Mouse (Mus musculus) MN1 (cell line): ENCODE results near the gene Olfr1496.
"Not testable (repeated sequence)": the region's sequence is repeated elsewhere in the genome, so short reads cannot be mapped to it uniquely, and the experiment has no call there.

Source experiments
- DNase-seq: peaks from one replicate; pipeline ENCODE4 v3.0.0-alpha.2; 2016; ENCODE audit warnings: low spot score

Olfr1496 gene

DNA sequence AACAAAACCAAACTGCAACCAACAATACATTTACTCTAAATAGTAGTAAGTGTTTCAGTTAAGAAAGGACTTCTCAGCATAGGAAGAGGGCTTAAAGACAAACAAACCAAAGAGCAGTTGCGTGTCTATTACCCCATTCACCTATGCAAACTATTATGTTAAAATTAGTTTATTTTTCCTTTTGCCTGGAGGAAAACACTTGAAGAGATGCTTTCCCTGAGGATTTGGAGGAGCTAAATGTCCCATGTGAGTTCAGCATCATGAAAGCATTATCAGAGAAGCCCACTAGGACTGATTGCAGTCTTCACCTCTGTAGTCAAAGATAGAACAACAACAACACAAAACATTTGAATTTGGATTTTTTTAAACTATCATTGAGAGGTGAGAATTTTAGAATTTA lies at the start of gene Olfr1496:
Gene Olfr1496 (plus strand): TSS at position 301 of the 400 bp plus-strand sequence.
- no peak for DNase-seq

DNA sequence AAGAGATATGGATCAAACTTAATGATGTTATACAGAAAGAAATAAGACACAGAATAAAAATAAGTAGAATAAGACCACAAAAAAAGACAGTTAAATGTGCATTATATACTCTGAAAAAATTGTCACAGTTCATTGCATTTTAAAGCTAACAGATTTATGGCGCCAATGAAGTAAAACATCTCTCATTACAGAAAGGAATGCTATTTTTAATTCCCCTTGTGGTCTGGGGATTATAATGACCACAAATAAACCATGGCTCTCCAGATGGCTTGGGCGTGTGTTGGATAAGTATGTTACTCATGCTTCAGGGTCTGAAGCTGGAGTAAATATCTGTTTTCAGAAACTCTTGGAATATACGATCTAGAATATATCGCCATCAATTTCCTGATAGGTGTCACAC lies 38.2 kb upstream of the Olfr1496 start, which contains the start of gene Olfr1494:
Gene Olfr1494 (plus strand): TSS at position 301 of the 400 bp plus-strand sequence.
- no peak for DNase-seq

DNA sequence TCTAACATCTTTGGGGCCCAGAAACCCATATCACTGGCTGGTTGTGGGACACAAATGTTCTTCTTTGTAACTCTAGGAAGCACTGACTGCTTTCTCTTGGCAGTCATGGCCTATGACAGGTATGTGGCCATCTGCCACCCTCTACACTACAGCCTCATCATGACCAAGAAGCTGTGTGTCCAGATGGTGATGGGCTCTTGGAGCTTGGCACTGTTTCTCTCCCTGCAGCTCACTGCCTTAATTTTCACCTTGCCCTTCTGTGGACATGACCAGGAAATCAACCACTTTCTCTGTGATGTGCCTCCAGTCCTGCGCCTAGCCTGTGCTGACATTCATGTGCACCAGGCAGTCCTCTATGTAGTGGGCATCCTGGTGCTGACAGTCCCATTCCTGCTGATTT lies 28.3 kb upstream of the Olfr1496 start:
- DNase-seq = no peak

DNA sequence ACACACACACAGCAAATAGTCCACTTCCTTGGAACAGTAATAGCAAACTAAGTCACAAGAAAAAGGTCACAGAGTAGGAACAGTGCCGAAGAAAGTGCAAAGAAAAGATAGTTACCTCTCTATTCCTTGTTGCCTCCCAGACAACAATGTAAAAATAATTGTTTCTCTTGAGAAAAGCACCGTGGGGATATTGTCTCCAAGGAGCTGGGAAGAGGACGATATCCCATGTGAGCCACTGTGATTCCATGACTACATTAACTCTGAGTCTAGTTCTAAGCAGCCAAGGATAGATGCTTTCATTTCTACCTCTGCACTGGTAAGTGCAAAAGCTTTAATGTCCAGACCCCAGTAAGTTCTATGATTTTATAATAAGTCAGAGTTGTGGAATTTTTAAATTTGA lies 13.4 kb upstream of the Olfr1496 start, which contains the start of gene Olfr1495:
Gene Olfr1495 (plus strand): TSS at position 301 of the 400 bp plus-strand sequence.
- DNase-seq = no peak

DNA sequence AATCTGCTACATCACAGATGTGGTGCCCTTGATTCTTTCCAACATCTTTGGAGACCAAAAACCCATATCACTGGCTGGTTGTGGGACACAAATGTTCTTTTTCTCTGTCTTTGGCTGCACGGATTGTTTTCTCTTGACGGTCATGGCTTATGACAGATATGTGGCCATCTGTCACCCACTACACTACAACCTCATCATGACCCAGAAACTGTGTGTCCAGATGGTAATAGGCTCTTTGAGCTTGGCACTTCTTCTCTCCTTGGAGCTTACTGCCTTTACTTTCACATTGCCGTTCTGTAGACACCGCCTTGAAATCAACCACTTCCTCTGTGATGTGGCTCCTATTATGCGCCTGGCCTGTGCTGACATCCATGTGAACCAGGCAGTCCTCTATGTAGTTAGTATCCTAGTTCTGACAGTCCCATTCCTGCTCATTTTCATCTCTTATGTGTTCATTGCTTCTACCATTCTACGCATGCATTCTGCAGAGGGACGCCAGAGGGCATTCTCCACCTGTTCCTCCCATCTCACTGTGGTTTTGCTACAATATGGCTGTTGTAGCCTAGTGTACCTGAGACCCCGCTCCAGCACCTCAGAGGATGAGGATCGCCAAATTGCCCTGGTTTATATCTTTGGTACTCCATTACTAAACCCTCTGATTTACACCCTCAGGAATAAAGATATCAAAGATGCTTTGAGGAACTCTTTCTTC lies 9.0 kb upstream of the Olfr1496 start:
- no peak for DNase-seq

DNA sequence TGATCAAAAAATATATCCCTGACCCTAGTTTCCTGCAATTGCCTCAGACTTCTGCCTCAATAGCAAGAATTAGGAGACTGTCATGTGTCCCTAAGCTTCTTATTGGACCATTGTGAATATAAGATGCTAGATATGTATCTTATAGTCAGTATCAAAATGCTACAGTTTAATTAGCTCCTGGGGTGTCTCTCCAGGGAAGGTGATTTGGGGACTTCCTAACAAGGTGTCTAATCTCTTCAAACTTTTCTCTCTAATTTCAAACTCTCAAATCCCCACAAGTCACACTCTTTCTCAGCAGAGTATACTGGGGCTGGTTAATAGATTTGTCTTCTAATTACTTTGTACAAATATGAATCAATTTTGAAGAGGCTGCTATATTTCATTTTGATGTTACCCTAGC lies 20.4 kb downstream of the Olfr1496 start, which contains the start of gene Olfr1497:
Gene Olfr1497 (minus strand): TSS at position 101 of the 400 bp plus-strand sequence.
- DNase-seq = no peak

DNA sequence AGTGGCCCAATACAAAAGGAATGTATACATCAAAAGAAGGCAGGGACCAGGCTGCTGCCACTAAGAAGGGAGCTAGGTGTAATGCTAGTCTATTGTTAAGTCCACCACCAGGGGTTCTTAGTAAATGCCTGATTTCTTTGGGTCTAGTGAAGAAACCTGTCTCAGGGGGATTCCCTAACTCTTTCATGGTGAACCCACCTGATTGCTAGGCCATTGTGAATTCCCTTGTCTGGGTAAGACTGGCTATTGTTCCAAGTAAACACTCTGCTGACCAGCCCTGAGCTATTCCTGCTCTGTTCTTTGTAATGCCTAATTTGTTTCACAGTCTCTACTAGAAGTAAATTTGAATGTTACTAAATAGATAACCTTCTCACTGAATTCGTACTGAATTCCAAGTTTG lies 27.8 kb downstream of the Olfr1496 start:
- DNase-seq = not testable (repeated sequence)

DNA sequence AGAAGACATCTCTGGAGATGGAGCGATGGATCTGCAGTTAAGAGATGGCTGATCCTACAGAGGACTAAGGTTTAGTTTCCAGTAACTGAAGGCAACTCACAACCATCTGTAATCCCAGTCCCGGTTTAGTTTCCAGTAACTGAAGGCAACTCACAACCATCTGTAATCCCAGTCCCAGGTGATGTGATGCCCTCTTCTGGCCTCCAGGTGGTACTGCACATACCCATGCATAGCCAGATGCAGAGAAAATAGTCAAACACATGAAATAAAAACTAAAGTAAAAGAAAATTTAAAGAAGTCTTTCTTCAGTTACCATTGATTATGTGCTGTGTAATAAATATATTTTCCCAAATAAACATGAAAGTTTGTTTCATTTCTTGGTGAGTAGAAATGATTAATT lies 35.1 kb downstream of the Olfr1496 start:
- no peak for DNase-seq

DNA sequence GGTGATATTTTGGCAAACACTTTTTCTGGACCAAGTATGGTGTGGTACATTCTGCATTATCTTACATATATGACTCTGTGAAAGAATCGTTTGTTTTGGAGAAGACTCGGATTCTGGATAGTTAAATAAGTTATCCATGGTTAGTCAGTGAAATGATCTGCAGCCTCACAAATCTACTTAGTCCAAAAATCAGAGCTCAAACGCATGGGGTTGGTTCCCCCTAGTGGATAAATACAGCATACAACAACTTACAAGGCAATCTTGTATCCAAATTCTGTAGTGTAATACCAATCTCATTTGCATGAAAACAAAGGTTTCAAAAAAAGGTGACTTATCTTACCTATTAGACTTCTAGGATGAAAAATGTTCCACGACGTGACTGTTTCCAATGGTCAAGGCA lies 41.1 kb downstream of the Olfr1496 start:
- peak; percentile 10 for DNase-seq

DNA sequence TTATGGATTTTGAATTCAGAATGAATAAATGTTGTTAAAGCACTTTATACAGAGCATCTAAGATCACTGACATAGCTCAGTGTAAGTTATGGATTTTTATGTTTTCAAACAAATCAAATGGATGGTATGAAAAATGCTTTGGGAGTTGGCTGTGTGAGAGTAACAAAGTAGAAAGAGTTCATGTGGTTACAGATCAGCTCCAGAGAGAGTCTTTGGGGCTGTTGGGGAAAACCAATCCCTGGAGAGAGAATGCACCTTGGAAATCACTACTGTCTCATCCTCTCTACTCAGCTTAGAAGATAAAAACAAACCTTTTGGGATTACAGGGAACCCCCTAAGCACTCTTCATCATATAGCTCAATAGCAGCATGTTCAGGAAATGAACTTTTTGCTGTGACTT lies 41.7 kb downstream of the Olfr1496 start, which contains the start of gene Olfr1499:
Gene Olfr1499 (minus strand): TSS at position 101 of the 400 bp plus-strand sequence.
- DNase-seq = no peak

DNA sequence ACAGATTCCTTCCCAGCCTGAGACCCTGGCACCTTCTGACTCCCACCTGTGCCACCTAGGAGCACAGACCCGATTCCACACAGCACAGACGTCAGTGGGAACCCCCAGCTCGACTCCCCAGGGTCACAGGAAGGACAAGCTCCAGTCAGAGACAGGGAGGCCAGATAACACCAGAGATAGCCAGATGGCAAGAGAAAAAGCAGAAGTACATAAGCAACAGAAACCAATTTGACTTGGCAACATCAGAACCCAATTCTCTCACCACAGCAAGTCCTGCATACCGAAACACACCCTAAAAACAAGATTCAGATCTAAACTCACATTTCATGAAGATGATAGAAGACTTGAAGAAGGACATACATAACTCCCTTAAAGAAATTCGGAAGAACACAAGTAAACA lies 43.2 kb downstream of the Olfr1496 start:
- no peak for DNase-seq

DNA sequence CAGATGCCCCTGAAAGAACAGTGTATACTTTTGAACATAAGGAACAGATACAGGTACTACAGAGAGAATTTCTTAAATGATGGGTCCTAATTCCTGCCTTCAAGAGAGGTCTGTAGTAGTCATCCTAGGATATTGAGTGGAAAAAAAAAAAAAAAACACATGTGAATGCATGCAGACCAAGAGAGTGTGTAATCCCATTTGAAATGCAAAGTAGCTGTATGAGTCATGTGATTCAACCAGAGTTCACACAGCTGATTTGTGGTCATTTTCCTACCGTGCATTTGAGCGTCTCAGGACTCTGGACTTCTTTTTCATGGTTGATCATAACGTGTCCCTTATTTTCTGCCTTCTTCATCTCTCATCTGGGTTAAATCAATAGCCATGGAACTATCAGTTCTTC lies 50.8 kb downstream of the Olfr1496 start:
- no peak for DNase-seq

DNA sequence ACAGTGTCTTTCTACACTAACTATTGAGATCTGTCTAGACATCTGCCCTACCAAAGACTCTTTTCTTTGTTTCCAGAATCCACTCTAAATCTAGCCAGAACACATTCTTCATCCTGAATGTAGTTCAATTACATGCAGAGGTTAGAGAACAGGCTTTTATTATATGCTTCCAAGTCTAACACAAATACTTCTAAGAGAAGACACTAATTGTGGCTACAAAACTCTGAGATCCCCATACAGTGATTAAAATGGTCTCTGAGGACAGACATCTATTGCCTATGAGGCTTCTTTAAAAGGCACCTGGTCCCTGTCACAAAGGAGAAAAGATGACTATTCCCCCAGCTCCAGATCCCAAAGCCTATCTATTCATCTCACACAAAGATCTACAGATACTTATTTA lies 52.7 kb downstream of the Olfr1496 start, which contains the start of gene Olfr1500:
Gene Olfr1500 (minus strand): TSS at position 101 of the 400 bp plus-strand sequence.
- no peak for DNase-seq
